Mouse (Mus musculus) layer of hippocampus, postnatal 25 days (tissue): ENCODE measurements around the gene Ppp2r5c. TPM values are rescaled to one million over a fixed set of nuclear protein-coding genes. Genes with fewer than 3 reads are reported as not detected.

Experiments used
- DNase-seq, 2 experiments: peaks; one replicate each; pipeline ENCODE4 v3.0.0; 2022; ENCODE audit warnings: mixed read lengths in 2 of 2, low spot score in 1 of 2; ENCODE audit errors: extremely low spot score in 1 of 2
- total RNA-seq, 2 experiments: library from RNA; stranded (reverse); gene quantifications; 2 replicates each; pipeline ENCODE4 v1.2.3; 2021

Ppp2r5c gene
- total RNA-seq, 2 experiments from 2014 or later: 242 to 246 TPM

DNA sequence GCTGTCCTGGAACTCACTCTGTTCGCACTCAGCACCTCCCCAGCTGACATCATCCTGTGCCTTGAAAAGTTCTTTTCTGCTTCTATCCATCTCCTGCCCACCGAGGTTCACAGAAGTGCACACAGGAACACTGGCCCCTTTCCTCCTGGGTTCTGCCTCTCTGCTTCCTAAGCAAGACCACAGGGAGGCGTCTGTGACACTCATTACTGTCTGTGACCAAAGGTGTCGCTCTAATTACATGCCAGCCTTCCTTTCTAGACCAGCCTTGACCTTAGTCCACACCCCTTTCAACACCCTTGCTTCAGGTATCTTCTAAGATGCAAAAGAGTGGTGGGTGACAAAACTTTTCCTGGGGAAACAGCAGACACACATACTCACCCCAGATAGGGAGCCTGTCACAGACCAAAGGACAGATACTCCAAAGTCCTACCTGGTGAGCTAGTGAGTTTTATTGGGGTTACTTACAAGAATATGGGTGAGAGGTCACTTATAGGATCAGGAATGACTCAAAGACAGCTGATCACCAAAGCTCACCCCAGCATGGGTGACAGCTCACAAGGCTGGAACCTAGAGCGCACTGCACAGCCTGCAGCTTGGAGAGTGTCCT lies 8.4 kb upstream of the Ppp2r5c start:
- DNase-seq: no peak

DNA sequence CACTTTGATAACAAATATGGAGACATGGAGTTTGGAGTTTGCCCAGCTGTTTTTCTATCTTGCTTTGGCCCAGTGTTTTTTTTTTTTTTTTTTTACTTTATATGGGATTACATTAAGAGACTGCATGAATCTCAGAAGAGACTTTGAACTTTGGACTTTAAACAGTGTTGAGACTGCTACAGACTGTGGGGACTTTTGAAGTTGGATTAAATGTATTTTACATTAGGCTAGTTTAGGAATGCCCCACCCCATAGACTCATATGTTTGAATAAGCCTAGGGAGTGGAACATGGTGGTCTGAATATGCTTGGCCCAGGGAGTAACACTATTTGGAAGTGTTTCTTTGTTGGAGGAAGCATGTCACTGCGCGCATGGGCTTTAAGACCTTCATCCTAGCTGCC lies 4.7 kb upstream of the Ppp2r5c start:
- no peak for DNase-seq

- DNase-seq: no peak
Measured at GRCm38 (mm10) chr12:110444530-110444929, 2.4 kb upstream of the Ppp2r5c start.

- DNase-seq: no peak
Measured at GRCm38 (mm10) chr12:110445775-110446174, 1.1 kb upstream of the Ppp2r5c start.

- peak; percentile 37 to 52 for DNase-seq
Measured at GRCm38 (mm10) chr12:110447306-110447705, 386 bp downstream of the Ppp2r5c start.

DNA sequence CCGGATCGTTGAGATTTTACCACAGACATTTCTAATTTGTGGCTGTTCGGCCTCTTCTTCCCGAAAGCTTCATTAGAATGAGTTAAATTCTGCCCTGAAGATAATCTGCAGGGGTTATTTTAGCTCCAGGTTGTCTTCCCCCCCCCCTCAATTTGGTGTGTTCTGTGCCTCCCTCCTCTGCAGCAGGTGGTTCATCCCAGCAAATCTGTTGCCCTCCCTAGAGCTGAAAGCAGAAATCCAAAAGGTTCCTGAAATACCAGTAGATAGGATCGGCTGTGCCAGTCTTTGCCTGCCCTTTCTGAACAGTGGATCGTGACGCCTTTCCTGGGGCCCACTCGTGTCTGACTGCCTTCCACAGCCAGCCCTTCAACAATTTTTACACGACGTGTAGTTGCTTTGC lies 1.8 kb downstream of the Ppp2r5c start:
- DNase-seq: no peak

DNA sequence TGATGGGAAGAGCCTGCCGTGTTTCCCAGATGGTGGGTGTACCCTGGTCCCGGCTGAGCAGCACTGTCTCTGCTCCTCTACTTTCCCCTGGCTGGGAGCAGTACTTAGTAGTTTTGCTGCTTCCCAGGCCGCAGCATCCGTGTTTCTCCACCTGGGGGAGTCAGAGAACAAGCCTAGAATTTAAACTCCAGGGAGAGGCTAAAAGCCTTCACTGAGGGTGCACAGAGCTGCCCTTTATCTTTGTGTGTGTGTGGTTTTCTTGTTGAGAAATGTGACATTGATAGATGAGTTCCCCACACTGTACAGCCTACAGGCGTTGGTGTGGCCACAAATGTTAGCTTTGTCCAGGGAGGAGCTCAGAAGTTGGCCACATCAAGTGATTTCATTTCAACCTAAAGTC lies 7.3 kb downstream of the Ppp2r5c start:
- peak in 1 of 2 experiments; percentile 67 for DNase-seq

GRCm38 (mm10) chr12:110456024-110456423 lies 9.1 kb downstream of the Ppp2r5c start:
- no peak for DNase-seq

GRCm38 (mm10) chr12:110458667-110459066 lies 11.7 kb downstream of the Ppp2r5c start:
- DNase-seq: no peak

DNA sequence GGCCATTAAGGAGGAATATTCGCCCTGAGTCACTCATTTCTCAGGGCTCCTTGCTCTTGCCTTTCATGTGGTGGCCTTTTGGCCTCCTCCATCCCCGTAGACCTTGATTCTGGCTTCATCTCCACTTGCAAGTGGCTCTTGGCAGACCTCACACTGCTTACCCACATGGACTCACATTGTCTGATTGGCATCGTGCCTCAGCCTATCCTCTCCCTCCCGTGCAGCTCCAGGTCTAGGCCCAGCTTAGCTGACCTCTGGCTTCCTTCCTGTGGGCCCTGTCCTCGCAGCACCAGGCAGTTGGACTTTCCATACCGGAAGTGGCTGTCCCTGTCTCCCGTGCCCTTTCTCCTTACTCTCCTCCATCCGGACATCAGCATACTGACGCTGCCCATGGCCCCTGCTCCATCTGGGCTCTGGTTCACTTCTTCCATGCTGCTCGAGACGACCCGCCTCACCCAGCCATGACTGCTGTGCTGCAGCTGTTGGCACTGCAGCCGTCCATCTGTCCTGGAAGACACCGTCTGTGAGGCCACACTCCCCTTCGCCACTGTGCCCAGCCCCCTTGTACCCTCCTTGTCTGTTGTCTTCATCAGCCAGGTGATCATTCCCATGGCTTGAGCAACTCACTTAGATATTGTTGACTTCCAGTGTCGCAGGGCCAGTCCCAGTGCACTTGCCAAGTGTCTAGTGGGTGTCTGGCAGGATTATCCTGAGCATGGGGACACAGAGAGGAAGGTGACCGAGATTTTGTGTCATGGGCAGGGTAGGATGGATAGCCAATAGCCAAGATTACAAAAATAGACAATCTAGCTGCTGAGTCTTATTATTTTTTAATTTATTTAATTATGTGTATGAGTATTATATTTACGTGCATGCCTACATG lies 13.7 kb downstream of the Ppp2r5c start:
- no peak for DNase-seq

DNA sequence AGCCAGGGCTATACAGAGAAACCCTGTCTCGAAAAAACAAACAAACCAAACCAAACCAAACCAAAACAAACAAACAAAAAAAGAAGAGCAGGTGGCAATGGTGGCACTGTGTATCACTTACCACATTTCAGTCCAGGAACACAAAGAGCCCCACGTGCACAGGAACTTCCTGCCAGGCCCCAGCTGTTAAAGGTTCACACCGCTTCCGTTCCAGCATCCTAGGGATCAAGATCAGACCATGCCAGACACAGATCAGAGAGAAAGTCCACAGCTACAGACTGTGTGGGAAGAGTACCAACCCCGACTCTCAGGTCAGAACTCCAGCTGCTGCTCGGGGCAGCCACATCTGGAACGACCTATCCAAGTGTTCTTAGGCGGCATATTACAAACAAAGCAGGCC lies 16.8 kb downstream of the Ppp2r5c start:
- no peak for DNase-seq

DNA sequence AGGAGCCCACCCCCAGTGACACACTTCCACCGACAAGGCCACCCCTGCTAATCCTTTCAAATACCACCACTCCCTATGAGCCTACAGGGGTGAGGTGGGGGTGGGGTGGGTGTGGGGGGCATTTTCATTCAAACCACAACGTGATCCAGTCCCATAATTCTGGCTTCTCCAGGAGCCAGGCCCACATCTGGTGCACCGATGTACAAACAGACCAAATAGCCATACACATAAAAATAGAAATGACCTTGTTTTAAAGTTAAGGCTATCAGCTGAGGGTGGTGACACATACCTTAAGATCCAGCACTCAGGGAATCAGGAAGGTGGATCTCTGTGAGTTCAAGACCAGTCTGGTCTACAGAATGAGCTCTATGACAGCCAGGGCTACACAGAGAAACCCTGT lies 24.5 kb downstream of the Ppp2r5c start:
- no peak for DNase-seq

DNA sequence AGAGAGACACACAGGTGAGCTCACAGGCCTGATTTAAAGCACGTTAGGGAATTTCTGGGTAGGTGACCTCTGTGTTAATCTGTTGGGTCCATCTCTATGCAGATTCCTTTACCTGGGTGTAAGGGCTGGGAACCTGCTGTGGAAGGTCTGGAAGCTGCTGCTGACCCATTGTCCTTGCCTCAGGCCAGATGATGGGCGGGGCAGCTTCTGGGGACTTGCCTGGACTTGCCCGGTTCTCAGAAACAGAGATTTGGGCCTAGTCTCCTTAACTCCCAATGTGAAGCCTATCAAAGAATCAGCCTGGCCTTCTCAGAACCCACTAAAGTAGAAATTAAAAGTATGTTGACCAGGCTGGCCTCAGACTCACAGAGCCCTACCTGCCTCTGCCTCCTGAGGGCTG lies 25.3 kb downstream of the Ppp2r5c start:
- no peak for DNase-seq

DNA sequence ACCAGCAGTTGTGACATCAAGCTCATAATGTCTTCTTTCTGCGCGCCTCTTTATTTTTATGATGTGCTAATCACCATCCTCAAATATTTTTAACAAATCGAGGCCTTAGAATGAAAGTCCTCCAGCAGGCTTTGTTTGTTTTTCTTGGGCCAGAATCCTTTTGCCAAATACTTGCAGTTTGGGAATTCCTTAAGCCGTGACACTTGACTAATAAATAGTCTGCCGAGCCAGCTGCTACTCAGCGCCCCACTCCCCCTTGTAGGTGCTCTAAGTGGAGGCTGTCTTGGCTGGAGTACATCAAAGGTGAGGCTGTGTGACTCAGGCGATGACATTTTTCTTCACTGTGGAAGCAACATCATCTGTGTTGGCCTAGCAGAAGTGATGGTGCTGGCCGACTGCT lies 27.6 kb downstream of the Ppp2r5c start:
- DNase-seq: no peak

GRCm38 (mm10) chr12:110476561-110476960 lies 29.6 kb downstream of the Ppp2r5c start:
- DNase-seq: no peak

- no peak for DNase-seq
Measured at GRCm38 (mm10) chr12:110477906-110478305, 31.0 kb downstream of the Ppp2r5c start.

DNA sequence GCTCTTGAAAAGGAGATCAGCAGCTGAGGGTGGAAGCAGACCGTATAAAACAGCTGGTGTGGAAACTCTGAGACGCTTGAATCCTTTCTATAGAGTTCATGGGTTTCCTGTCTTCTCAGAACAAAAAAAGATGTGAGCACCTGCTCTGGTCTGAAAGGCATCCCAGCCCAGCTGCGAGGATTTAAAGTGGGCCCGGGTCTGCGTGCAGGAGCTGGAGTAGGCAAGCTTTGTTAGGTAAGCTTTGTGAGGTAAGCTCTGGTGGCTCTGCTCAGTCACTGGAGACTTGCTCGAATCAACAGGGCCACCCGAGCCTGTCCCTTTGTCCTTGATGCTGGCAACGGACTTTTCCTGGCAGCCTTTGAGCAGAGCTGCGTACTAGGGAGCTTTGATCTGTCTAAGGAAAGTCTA lies 31.7 kb downstream of the Ppp2r5c start:
- DNase-seq: no peak

GRCm38 (mm10) chr12:110479268-110479667 lies 32.3 kb downstream of the Ppp2r5c start:
- DNase-seq: no peak

DNA sequence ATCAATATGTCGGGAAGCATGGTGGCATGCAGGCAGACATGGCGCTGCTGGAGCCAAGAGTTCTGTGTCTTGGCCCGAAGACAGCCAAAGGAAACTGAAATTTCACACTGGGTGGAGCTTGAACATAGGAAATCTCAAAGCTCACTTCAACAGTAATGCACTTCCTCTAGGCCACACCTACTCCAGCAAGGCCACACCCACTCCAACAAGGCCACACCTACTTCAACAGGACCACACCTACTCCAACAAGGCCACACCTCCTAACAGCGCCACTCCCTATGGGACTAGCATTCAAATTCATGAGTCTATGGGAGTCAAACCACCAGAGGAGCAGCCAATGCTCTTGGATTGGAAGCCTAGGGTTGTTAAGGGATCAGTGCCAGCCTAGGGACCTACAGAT lies 33.8 kb downstream of the Ppp2r5c start:
- no peak for DNase-seq

- DNase-seq: no peak
Measured at GRCm38 (mm10) chr12:110483761-110484160, 36.8 kb downstream of the Ppp2r5c start.

- DNase-seq: no peak
Measured at GRCm38 (mm10) chr12:110484824-110485584, 38.1 kb downstream of the Ppp2r5c start.
